Mouse (Mus musculus): ENCODE measurements around the gene Vmn2r77. TPM values are rescaled to one million over a fixed set of nuclear protein-coding genes. Genes with fewer than 3 reads are reported as not detected.

Vmn2r77 gene
- polyA plus RNA-seq (2012; rRNA removed; ENCODE audit: low replicate concordance), result not detected in 2 replicates

GRCm38 (mm10) chr7:86794727-86795126 lies at the start of gene Vmn2r77:
Gene Vmn2r77, plus strand, starts transcription at chr7:86795027.

GRCm38 (mm10) chr7:86775617-86776325 lies 19.1 kb upstream of the Vmn2r77 start, which contains the start of gene Folh1:
Gene Folh1, minus strand, starts transcription at chr7:86775943.

Other genes with a start within 250 kb of the Vmn2r77 start
- not detected in 2 replicates for gene Olfr295, start 211.2 kb upstream of the Vmn2r77 start, polyA plus RNA-seq (2012; rRNA removed; ENCODE audit: low replicate concordance)
- not detected in 2 replicates for gene Olfr294, start 178.4 kb upstream of the Vmn2r77 start, polyA plus RNA-seq (2012; rRNA removed; ENCODE audit: low replicate concordance)
- gene Olfr293, start 146.0 kb upstream of the Vmn2r77 start, polyA plus RNA-seq (2012; rRNA removed; ENCODE audit: low replicate concordance), result not detected in 2 replicates
- gene Olfr292, start 106.7 kb upstream of the Vmn2r77 start, polyA plus RNA-seq (2012; rRNA removed; ENCODE audit: low replicate concordance), result not detected in 2 replicates
- gene Folh1, start 19.1 kb upstream of the Vmn2r77 start, polyA plus RNA-seq (2012; rRNA removed; ENCODE audit: low replicate concordance), result not detected in 2 replicates
- not detected in 2 replicates for gene Vmn2r78, start 120.1 kb downstream of the Vmn2r77 start, polyA plus RNA-seq (2012; rRNA removed; ENCODE audit: low replicate concordance)
- gene Vmn2r79, start 201.1 kb downstream of the Vmn2r77 start, polyA plus RNA-seq (2012; rRNA removed; ENCODE audit: low replicate concordance), result not detected in 2 replicates

All from duodenum, adult 2 months (tissue).